Mouse (Mus musculus) cerebellum, adult 2 months (tissue): Measurements from ENCODE around the gene Trim68. TPM values are rescaled to one million over a fixed set of nuclear protein-coding genes. Genes with fewer than 3 reads are reported as not detected.

Experiments
- DNase-seq, 2 experiments: peaks; one replicate each; pipeline ENCODE4 v3.0.0; 2021
- H3K27ac ChIP-seq: fragments of 200-500 bp; 2 replicates; pipeline ENCODE4 v1.5.1; 2012; ENCODE audit warnings: low read length, control low read depth, inconsistent platforms; ENCODE audit not compliant: insufficient read depth
- H3K27me3 ChIP-seq: fragments of 200-500 bp; 2 replicates; pipeline ENCODE4 v1.6.1; 2012; ENCODE audit warnings: inconsistent platforms, mild to moderate bottlenecking, low read length, moderate library complexity; ENCODE audit not compliant: control insufficient read depth, insufficient read depth
- H3K4me1 ChIP-seq: fragments of 200-500 bp; 2 replicates; pipeline ENCODE4 v1.6.1; 2011; ENCODE audit warnings: low read length; ENCODE audit not compliant: control insufficient read depth, insufficient read depth
- H3K4me3 ChIP-seq: fragments of 200-500 bp; replicated peaks from 2 replicates; pipeline ENCODE3; 2011; ENCODE audit warnings: mild to moderate bottlenecking, low read depth, low read length, control low read depth; ENCODE audit not compliant: insufficient read depth
- CTCF ChIP-seq: fragments of 200-500 bp; IDR thresholded peaks from 2 replicates; pipeline ENCODE4 v1.5.1; 2011; ENCODE audit warnings: low read depth, mild to moderate bottlenecking, control low read depth, low read length, moderate library complexity, borderline replicate concordance; ENCODE audit not compliant: insufficient read depth
- POLR2A ChIP-seq: fragments of 200-500 bp; IDR thresholded peaks from 2 replicates; pipeline ENCODE4 v1.6.1; 2011; ENCODE audit warnings: low read length, control low read depth, borderline replicate concordance; ENCODE audit not compliant: insufficient read depth
- WGBS: fragments of 180-500 bp; shearing (Covaris S2); methylation state at CpG from one replicate; pipeline ENCODE4 v1.1.7; 2018; 5-methylcytosine and 5-hydroxymethylcytosine counted together
- polyA plus RNA-seq: library from polyadenylated mRNA; depleted of rRNA; stranded (reverse); fragments of >200 nt; gene quantifications from 2 replicates; pipeline ENCODE4 v1.2.3, GENCODE M21; 2012; rRNA removed

Gene Trim68
- polyA plus RNA-seq, result 7.2 and 7.8 TPM in 2 replicates

- Histone ChIP-seq H3K4me1 (no peaks in the 10 kb centered on the region), H3K4me3 (peak within 1 kb of the TSS; percentile 62), H3K27ac (no peak within 1 kb of the TSS), H3K27me3 (no peaks in the 10 kb centered on the region)
- TF ChIP-seq CTCF (no peak), POLR2A (no peak)
- DNase-seq, result peak; percentile 71 to 79
- WGBS, result under 1% methylated on average over 40 of the region's 40 CpGs
Observed at GRCm38 (mm10) chr7:102686944-102687501, at the start of gene Trim68. TSS of gene Trim68 (minus strand) at chr7:102687327.

GRCm38 (mm10) chr7:102733793-102734192 lies 46.7 kb upstream of the Trim68 start:
- Histone ChIP-seq H3K4me3 (no peak overlapping the region), H3K4me1 (no peaks in the 10 kb centered on the region), H3K27ac (no peak overlapping the region), H3K27me3 (no peaks in the 10 kb centered on the region)
- no peak for DNase-seq
- no peak for TF ChIP-seq POLR2A
- no peak for TF ChIP-seq CTCF
- 68% methylated on average over 1 of the region's 1 CpGs for WGBS

- no peaks in the 10 kb centered on the region for H3K27me3 ChIP-seq
- TF ChIP-seq CTCF (no peak), POLR2A (no peak)
- no peak within 1 kb of the TSS for H3K4me3 ChIP-seq
- no peak for DNase-seq
- no peak within 1 kb of the TSS for H3K27ac ChIP-seq
- H3K4me1 ChIP-seq, result no peaks in the 10 kb centered on the region
Observed at GRCm38 (mm10) chr7:102727391-102727790, 40.3 kb upstream of the Trim68 start, which contains the start of gene Olfr559. TSS of gene Olfr559 (minus strand) at chr7:102727491.

- DNase-seq, result no peak
- TF ChIP-seq CTCF (no peak), POLR2A (no peak)
- Histone ChIP-seq H3K27me3 (no peaks in the 10 kb centered on the region), H3K4me1 (no peaks in the 10 kb centered on the region), H3K27ac (no peak within 1 kb of the TSS), H3K4me3 (no peak within 1 kb of the TSS)
- WGBS, result 20% methylated on average over 1 of the region's 1 CpGs
Observed at GRCm38 (mm10) chr7:102718970-102719369, 31.8 kb upstream of the Trim68 start, which contains the start of gene Olfr33. TSS of gene Olfr33 (minus strand) at chr7:102719070.

GRCm38 (mm10) chr7:102701915-102702314 lies 14.8 kb upstream of the Trim68 start, which contains the start of gene Olfr558:
TSS of gene Olfr558 (plus strand) at chr7:102702215.
- Histone ChIP-seq H3K4me1 (0 out of 2 replicates have a peak, but pooled peaks cover 6% of the 10 kb centered on the region), H3K4me3 (no peak within 1 kb of the TSS), H3K27me3 (no peaks in the 10 kb centered on the region), H3K27ac (no peak within 1 kb of the TSS)
- no peak for DNase-seq
- TF ChIP-seq CTCF (no peak), POLR2A (no peak)

- Histone ChIP-seq H3K27me3 (no peaks in the 10 kb centered on the region), H3K4me1 (0 out of 2 replicates have a peak, but pooled peaks cover 6% of the 10 kb centered on the region), H3K27ac (no peak overlapping the region), H3K4me3 (no peak overlapping the region)
- TF ChIP-seq POLR2A (no peak), CTCF (no peak)
- DNase-seq, result peak; percentile 19 to 54
- 25% methylated on average over 7 of the region's 7 CpGs for WGBS
Observed at GRCm38 (mm10) chr7:102698461-102698860, 11.3 kb upstream of the Trim68 start.

GRCm38 (mm10) chr7:102695358-102696125 lies 8.4 kb upstream of the Trim68 start, which contains the start of gene Olfr557:
TSS of gene Olfr557 (plus strand) at chr7:102695910.
- DNase-seq, result peak in 1 of 2 experiments; percentile 5
- no peak within 1 kb of the TSS for H3K4me3 ChIP-seq
- 45% methylated on average over 5 of the region's 5 CpGs for WGBS
- no peak within 1 kb of the TSS for H3K27ac ChIP-seq
- H3K27me3 ChIP-seq, result no peaks in the 10 kb centered on the region
- no peak for TF ChIP-seq POLR2A
- peak; percentile 73 for TF ChIP-seq CTCF
- H3K4me1 ChIP-seq, result 0 out of 2 replicates have a peak, but pooled peaks cover 6% of the 10 kb centered on the region
